Mouse (Mus musculus): ENCODE measurements around the gene Arl4c. TPM values are rescaled to one million over a fixed set of nuclear protein-coding genes. Genes with fewer than 3 reads are reported as not detected.
"Not testable (repeated sequence)": the region's sequence is repeated elsewhere in the genome, so short reads cannot be mapped to it uniquely, and the experiment has no call there.

Arl4c gene
- polyA plus RNA-seq, 1 experiment from 2014 or later: 43.5 TPM

GRCm38 (mm10) chr1:88638622-88639021, 63.4 kb downstream of the Arl4c start:
- Histone ChIP-seq H3K4me3 (no peak overlapping the region), H3K4me1 (peaks cover 13% of the 10 kb centered on the region), H3K27me3 (no peaks in the 10 kb centered on the region), H3K27ac (replicated peaks) (no peak overlapping the region), H3K9me3 (no peaks in the 10 kb centered on the region), H3K9ac (replicated peaks) (no peak overlapping the region), H3K36me3 (no peaks in the 10 kb centered on the region), H3K4me2 (replicated peaks) (no peak overlapping the region)
- WGBS: 78% methylated on average over 4 of the region's 4 CpGs
- ATAC-seq (ENCODE audit: low FRiP score, low read depth): no peak

- H3K9me3 ChIP-seq; H3K36me3 ChIP-seq; ATAC-seq (ENCODE audit: low FRiP score, low read depth); H3K4me2 ChIP-seq (replicated peaks); H3K27me3 ChIP-seq; H3K9ac ChIP-seq (replicated peaks); H3K4me3 ChIP-seq; H3K27ac ChIP-seq (replicated peaks): not testable (repeated sequence)
- WGBS: 88% methylated on average over 2 of the region's 2 CpGs
- peaks cover 18% of the 10 kb centered on the region for H3K4me1 ChIP-seq
These were observed 65.4 kb downstream of the Arl4c start for GRCm38 (mm10) chr1:88636579-88637161.

GRCm38 (mm10) chr1:88635659-88636058, 66.4 kb downstream of the Arl4c start:
- no peak overlapping the region for H3K9ac ChIP-seq (replicated peaks)
- no peaks in the 10 kb centered on the region for H3K27me3 ChIP-seq
- peaks cover 18% of the 10 kb centered on the region for H3K4me1 ChIP-seq
- no peak for ATAC-seq (ENCODE audit: low FRiP score, low read depth)
- no peak overlapping the region for H3K27ac ChIP-seq (replicated peaks)
- no peaks in the 10 kb centered on the region for H3K9me3 ChIP-seq
- 87% methylated on average over 12 of the region's 12 CpGs for WGBS
- no peak overlapping the region for H3K4me3 ChIP-seq
- H3K36me3 ChIP-seq: no peaks in the 10 kb centered on the region
- H3K4me2 ChIP-seq (replicated peaks): no peak overlapping the region

- no peak for ATAC-seq (ENCODE audit: low FRiP score, low read depth)
These were observed 69.2 kb downstream of the Arl4c start for GRCm38 (mm10) chr1:88632851-88633250.

GRCm38 (mm10) chr1:88629966-88630488, 72.0 kb downstream of the Arl4c start:
- H3K4me1 ChIP-seq: peaks cover 13% of the 10 kb centered on the region
- no peaks in the 10 kb centered on the region for H3K27me3 ChIP-seq
- H3K9ac ChIP-seq (replicated peaks): no peak overlapping the region
- no peaks in the 10 kb centered on the region for H3K36me3 ChIP-seq
- H3K27ac ChIP-seq (replicated peaks): no peak overlapping the region
- H3K4me2 ChIP-seq (replicated peaks): no peak overlapping the region
- no peak for ATAC-seq (ENCODE audit: low FRiP score, low read depth)
- WGBS: 7% methylated on average over 2 of the region's 2 CpGs
- no peaks in the 10 kb centered on the region for H3K9me3 ChIP-seq
- no peak overlapping the region for H3K4me3 ChIP-seq

More at GRCm38 (mm10) chr1:88632851-88633250, 69.2 kb downstream of the Arl4c start:
- no peak overlapping the region for H3K27ac ChIP-seq (replicated peaks)
- peaks cover 13% of the 10 kb centered on the region for H3K4me1 ChIP-seq
- WGBS: 75% methylated on average over 6 of the region's 6 CpGs
- H3K27me3 ChIP-seq: no peaks in the 10 kb centered on the region
- H3K4me3 ChIP-seq: no peak overlapping the region
- no peak overlapping the region for H3K9ac ChIP-seq (replicated peaks)
- H3K4me2 ChIP-seq (replicated peaks): no peak overlapping the region
- no peaks in the 10 kb centered on the region for H3K36me3 ChIP-seq
- no peaks in the 10 kb centered on the region for H3K9me3 ChIP-seq

- WGBS: 91% methylated on average over 1 of the region's 1 CpGs
These were observed 76.8 kb downstream of the Arl4c start for GRCm38 (mm10) chr1:88625190-88625589.

GRCm38 (mm10) chr1:88624376-88624775, 77.6 kb downstream of the Arl4c start:
- Histone ChIP-seq H3K4me2 (replicated peaks) (no peak overlapping the region), H3K27me3 (no peaks in the 10 kb centered on the region), H3K4me3 (no peak overlapping the region), H3K36me3 (no peaks in the 10 kb centered on the region), H3K27ac (replicated peaks) (no peak overlapping the region), H3K9me3 (no peaks in the 10 kb centered on the region), H3K4me1 (peaks cover 14% of the 10 kb centered on the region), H3K9ac (replicated peaks) (no peak overlapping the region)
- ATAC-seq (ENCODE audit: low FRiP score, low read depth): no peak
- 94% methylated on average over 4 of the region's 4 CpGs for WGBS

More at GRCm38 (mm10) chr1:88625190-88625589, 76.8 kb downstream of the Arl4c start:
- Histone ChIP-seq H3K36me3 (no peaks in the 10 kb centered on the region), H3K27ac (replicated peaks) (no peak overlapping the region), H3K27me3 (no peaks in the 10 kb centered on the region), H3K9me3 (no peaks in the 10 kb centered on the region), H3K4me3 (no peak overlapping the region), H3K9ac (replicated peaks) (no peak overlapping the region), H3K4me2 (replicated peaks) (no peak overlapping the region), H3K4me1 (peaks cover 19% of the 10 kb centered on the region)
- ATAC-seq (ENCODE audit: low FRiP score, low read depth): no peak

GRCm38 (mm10) chr1:88623541-88624115, 78.4 kb downstream of the Arl4c start:
- ATAC-seq (ENCODE audit: low FRiP score, low read depth): no peak

More at GRCm38 (mm10) chr1:88623541-88624115, 78.4 kb downstream of the Arl4c start:
- Histone ChIP-seq H3K27ac (replicated peaks) (no peak overlapping the region), H3K4me3 (no peak overlapping the region), H3K27me3 (no peaks in the 10 kb centered on the region), H3K9ac (replicated peaks) (no peak overlapping the region), H3K36me3 (no peaks in the 10 kb centered on the region), H3K4me1 (peaks cover 14% of the 10 kb centered on the region), H3K4me2 (replicated peaks) (no peak overlapping the region), H3K9me3 (no peaks in the 10 kb centered on the region)
- 71% methylated on average over 8 of the region's 8 CpGs for WGBS

Other genes with a start within 250 kb of the Arl4c start
- not detected in 2 replicates for gene Glrp1, start 192.2 kb downstream of the Arl4c start, polyA plus RNA-seq (2016; fragmentation: Nextera tagmentation; extraction: Ambion mirVana)